Mouse (Mus musculus) heart, postnatal 25 days (tissue): ENCODE measurements at regions not wholly inside any gene's neighbourhood (a gene's known extent, or its start where the extent isn't known, plus 50 kb on each side); places are given as distances from the start of the nearest gene placed in this dataset.

Experiments used
- DNase-seq: peaks from one replicate; pipeline ENCODE4 v3.0.0; 2022; ENCODE audit warnings: low spot score
- intact Hi-C: fragments of 180-260 bp; cut with DNase I; formaldehyde crosslinking; loops from one replicate; pipeline ENCODE4 v1.15.1; 2025

GRCm38 (mm10) chr3:21218936-21219335 lies 852.0 kb upstream of the Agtr1b start:
- intact Hi-C loops: no loop called here
- no peak for DNase-seq

- intact Hi-C loops: no loop called here
- DNase-seq: no peak
Observed at GRCm38 (mm10) chr3:21241184-21241583, 835.3 kb upstream of the Tbl1xr1 start.

- intact Hi-C loops: no loop called here
- no peak for DNase-seq
Observed at GRCm38 (mm10) chr3:21256129-21256760, 820.2 kb upstream of the Tbl1xr1 start.

GRCm38 (mm10) chr3:21263317-21263716 lies 813.1 kb upstream of the Tbl1xr1 start:
- intact Hi-C loops: no loop called here
- DNase-seq: no peak

- intact Hi-C loops: loop anchor here (5.0 kb wide), 1 partner anchor 147 kb away; no protein-coding TSS in a partner anchor
- DNase-seq: no peak
Observed at GRCm38 (mm10) chr3:21265491-21265890, 811.0 kb upstream of the Tbl1xr1 start.

DNA sequence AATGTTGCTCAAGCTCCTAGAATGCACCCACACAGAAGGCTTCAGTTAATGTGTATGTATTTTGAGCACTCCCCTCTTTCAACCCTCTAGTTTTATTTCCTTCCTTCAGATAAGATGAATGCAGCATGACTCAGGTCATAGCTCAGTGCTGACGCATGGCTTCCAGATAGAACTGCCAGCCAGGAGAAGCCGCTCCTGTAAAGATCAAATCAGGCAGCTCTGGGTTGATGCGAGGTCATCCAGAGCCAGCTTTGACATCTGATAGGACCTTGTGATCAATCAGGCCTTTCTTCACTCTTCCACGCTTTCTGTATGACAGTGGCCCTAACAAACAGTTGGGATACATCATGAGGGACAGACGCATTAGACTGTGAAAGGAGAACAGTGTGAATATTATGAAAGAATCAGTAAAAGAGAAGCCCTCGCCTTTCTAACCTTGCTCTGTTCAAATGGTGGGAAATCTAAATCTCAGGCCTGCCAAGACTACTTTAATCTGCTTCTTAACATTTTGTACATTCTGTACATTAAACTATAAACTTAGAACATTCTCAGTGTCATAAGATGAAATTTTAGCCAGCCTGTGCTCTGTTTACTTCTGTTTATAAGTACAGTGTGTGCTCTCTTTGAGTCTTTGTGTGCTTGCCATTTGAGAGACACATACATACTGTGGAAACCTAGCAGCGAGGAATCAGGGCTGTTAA lies 807.9 kb upstream of the Tbl1xr1 start:
- intact Hi-C loops: loop anchor here (5.0 kb wide), 1 partner anchor 144 kb away; no protein-coding TSS in a partner anchor

GRCm38 (mm10) chr3:21269130-21269440 lies 807.4 kb upstream of the Tbl1xr1 start:
- intact Hi-C loops: loop anchor here (5.0 kb wide), 1 partner anchor 143 kb away; no protein-coding TSS in a partner anchor
- DNase-seq: no peak

More for the DNA sequence above, 807.9 kb upstream of the Tbl1xr1 start:
- no peak for DNase-seq

GRCm38 (mm10) chr3:21270788-21271187 lies 805.7 kb upstream of the Tbl1xr1 start:
- intact Hi-C loops: no loop called here
- DNase-seq: no peak

GRCm38 (mm10) chr3:21272219-21272618 lies 804.2 kb upstream of the Tbl1xr1 start:
- intact Hi-C loops: no loop called here
- no peak for DNase-seq

GRCm38 (mm10) chr3:21292774-21293173 lies 783.7 kb upstream of the Tbl1xr1 start:
- intact Hi-C loops: no loop called here
- no peak for DNase-seq

GRCm38 (mm10) chr3:21293308-21293707 lies 783.1 kb upstream of the Tbl1xr1 start:
- DNase-seq: no peak
- intact Hi-C loops: no loop called here

- no peak for DNase-seq
- intact Hi-C loops: no loop called here
Observed at GRCm38 (mm10) chr3:21294776-21295175, 781.7 kb upstream of the Tbl1xr1 start.

GRCm38 (mm10) chr3:21296581-21297110 lies 779.8 kb upstream of the Tbl1xr1 start:
- intact Hi-C loops: no loop called here
- no peak for DNase-seq

DNA sequence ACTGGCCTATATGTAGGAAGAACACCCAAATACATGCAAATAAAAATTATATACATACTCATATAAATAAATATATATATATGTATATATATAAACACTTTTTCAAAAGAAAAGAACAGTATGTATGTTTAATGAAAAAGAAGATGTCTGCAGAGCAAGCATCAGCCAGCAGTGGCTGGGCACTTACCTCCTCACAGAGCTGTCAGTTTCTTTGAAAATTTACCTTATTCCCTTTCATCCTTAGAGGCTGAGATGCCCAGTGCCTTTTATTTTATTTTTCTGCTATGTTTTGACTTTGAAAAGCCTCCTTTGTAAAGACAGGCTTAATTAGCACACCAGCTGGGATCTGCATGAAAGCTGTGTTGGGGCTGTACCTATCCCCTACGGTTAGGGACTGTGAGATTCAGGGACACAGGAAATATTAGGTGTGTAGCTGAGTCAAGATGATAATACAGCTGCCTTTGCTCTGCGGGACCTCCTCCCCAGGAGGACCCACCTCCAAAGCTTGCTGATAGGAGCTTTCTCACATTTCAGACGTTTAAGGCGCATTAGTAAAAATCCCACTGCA lies 751.0 kb upstream of the Tbl1xr1 start:
- DNase-seq: no peak
- intact Hi-C loops: no loop called here

GRCm38 (mm10) chr3:21341916-21342315 lies 734.5 kb upstream of the Tbl1xr1 start:
- intact Hi-C loops: no loop called here
- no peak for DNase-seq

DNA sequence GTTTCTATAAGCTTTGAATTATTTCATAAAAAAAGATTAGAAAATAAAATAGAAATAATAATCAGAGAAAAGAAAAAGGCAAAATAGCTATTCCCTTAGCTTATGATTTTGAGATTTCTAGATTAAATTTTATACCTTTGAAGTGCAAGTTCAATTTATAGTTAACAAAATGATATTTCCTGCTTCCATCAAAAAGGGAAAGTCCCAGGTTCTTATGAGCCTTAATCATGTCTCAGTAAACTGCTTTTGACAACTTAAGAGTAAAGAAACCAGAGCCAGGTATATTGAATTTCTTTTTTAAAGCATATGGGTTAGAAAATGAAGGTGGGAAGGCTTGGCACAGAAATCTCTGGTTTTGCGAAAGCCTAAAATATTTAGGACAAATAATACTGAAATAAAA lies 733.4 kb upstream of the Tbl1xr1 start:
- intact Hi-C loops: no loop called here
- DNase-seq: no peak

GRCm38 (mm10) chr3:21349421-21349820 lies 727.0 kb upstream of the Tbl1xr1 start:
- intact Hi-C loops: no loop called here
- DNase-seq: no peak

DNA sequence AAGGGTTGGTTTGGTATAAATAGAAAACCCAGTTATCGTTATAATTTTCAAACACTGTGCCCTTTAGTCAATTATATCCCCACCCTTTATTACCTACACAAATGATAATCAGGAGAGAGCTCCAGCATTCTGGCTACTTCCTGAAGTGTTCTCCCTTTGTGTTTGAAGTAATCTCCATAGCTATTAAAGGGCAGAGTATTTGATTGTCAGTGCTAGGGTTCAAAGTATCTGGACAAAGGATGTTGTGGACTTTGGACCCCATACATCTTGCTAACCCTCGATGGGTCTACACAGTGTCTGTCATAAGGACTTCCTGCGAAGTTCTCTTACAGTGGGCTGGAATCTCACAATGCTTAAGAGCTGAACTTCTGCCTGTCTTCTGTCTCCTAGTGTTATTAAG lies 720.3 kb upstream of the Tbl1xr1 start:
- intact Hi-C loops: no loop called here
- no peak for DNase-seq

DNA sequence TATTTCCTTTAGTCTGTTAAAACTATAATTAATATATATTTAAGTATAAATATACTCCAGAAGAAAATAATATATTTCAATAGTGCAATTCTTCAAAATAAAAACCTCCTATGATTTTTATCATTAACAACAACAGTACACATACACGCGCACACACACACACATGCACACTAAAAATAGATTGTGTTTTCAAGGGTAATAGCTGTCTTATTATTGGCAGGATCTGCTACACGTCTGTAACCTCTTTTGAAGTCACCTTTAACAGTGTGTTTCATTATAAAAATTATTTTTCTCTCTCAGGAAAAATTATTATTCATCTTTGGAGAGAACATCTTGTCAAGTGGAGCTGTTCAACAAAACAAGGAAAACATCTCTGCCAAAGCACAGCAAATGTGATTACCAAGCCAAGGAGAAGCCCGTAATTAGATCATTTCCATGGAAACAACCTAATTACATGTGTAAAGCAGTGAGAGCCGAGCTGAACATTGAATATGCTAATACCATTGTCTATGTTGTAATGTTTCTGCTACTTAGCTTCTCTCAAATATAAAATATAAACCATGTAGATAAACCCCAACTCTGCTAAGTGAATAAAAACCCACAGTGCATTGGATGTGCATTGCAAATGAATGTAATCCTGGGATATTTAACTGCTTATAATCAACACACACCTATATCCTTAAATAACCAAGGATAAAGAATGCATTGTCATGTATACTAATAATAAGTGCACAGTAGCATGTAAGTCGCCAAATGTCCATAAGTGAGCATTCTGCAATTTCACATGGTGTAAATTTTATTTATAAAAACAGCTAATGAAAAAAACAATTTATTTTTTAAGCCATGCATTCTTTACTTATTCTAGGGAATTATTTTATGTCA lies 719.4 kb upstream of the Tbl1xr1 start:
- intact Hi-C loops: no loop called here

GRCm38 (mm10) chr3:21358068-21358467 lies 718.4 kb upstream of the Tbl1xr1 start:
- DNase-seq: no peak
- intact Hi-C loops: no loop called here

More for the DNA sequence above, 719.4 kb upstream of the Tbl1xr1 start:
- no peak for DNase-seq
